Mouse (Mus musculus): Measurements from ENCODE around the gene Ap2s1. TPM values are rescaled to one million over a fixed set of nuclear protein-coding genes. Genes with fewer than 3 reads are reported as not detected.

Ap2s1 gene
- polyA plus RNA-seq (2015; fragmentation: Nextera tagmentation; extraction: Ambion mirVana) = 133 and 164 TPM in 2 replicates

DNA sequence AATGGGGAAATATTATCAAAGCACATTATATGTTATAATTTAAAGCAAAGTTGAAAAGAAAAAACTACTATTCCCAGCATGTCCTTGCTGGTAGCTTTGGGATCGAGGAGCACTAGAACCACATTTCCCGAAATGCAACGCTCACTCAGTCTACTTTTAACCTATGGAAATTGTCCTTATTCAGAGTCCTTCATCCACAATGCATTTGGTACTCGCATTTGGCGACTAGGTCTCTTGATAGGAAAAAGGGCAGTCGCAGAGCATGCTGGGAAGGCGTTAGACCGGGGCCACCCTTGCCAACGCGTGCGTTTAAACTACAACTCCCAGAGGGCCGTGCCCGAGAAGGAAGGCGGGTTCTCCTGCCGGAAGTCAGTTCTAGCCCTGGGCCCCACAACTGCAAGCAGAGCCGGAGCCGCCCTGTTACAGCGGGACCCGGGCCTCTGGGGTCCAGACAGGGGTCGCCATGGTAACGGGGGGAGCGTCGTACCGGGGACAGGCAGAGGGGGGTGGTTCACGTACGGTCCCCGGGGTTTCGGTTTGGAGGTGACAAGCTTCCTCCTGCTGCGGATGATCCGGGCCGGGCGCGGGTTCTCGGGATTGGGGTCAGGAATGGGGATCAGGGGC is at the start of gene Ap2s1:
TSS of gene Ap2s1 (plus strand) at position 338 of the 624 bp plus-strand sequence.

DNA sequence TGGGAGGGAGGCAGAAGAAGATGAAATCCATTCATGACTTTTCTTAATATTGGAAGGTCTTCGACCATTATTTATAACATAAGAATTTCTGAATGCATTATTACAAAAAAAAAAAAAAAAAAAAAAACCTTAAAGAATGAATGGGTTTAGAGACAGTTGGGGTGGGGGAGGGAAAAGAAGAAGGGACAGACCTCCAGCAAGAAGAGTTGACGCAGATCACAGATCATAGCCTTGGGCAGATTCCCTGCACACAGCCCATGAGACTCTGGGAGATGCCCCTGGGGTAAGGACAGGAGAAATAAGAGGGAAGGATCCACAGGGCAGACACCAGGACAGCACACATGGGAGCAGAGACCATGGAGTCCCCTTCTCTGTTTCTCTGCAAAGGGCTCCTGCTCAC is 16.6 kb upstream of the Ap2s1 start, which contains the start of gene Ceacam9:
TSS of gene Ceacam9 (plus strand) at position 301 of the 400 bp plus-strand sequence.

DNA sequence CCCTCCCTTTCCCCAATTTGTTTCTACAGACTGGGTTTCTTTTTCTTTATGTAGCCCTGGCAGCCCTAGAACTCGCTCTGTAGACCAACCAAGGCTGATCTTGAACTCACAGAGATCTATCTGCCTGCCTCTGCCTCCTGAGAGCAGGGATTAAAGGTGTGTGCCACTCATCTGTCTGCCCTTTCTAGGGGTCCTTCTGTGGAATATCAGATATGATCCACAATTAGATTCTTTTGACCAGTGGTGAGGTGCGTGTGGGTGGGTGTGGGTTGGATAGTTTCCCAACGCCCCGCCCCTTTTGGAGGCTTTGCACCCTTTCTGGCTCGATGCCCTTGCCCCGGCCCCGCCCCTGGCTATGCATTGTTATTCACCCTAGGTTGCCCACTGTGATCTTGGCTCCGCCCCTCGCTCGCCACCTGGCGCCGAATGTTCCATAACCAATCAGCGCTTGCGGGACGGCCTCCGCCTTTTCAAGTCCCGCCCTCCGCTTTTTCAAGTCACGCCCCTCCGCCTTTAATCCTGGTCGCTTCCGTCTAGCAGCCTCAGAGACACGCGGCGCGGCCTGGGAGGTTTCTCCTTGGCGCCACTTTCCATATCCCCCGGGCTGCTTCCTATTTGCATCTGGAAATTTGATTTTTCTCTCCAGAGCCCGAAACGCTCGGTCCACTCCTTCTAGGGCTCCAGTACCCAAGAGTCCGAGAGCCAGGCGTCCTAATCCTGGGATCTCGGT is 42.8 kb downstream of the Ap2s1 start, which contains the start of gene Slc1a5:
TSS of gene Slc1a5 (plus strand) at position 516 of the 730 bp plus-strand sequence.

Other genes starting within 250 kb of the Ap2s1 start
- gene Arhgap35, start 123.4 kb upstream of the Ap2s1 start, polyA plus RNA-seq (2015; fragmentation: Nextera tagmentation; extraction: Ambion mirVana) = 5.1 and 5.7 TPM in 2 replicates
- gene Ceacam15, start 62.7 kb upstream of the Ap2s1 start, polyA plus RNA-seq (2015; fragmentation: Nextera tagmentation; extraction: Ambion mirVana) = 0.15 TPM in 1 of 2 replicates, not detected in the other
- gene Ceacam9, start 16.5 kb upstream of the Ap2s1 start, polyA plus RNA-seq (2015; fragmentation: Nextera tagmentation; extraction: Ambion mirVana) = not detected in 2 replicates
- gene Slc1a5, start 42.9 kb downstream of the Ap2s1 start, polyA plus RNA-seq (2015; fragmentation: Nextera tagmentation; extraction: Ambion mirVana) = 28.7 and 76.6 TPM in 2 replicates
- gene Strn4, start 77.5 kb downstream of the Ap2s1 start, polyA plus RNA-seq (2015; fragmentation: Nextera tagmentation; extraction: Ambion mirVana) = 38.7 and 38.9 TPM in 2 replicates
- 16.7 and 18.5 TPM in 2 replicates for gene Fkrp, start 78.3 kb downstream of the Ap2s1 start, polyA plus RNA-seq (2015; fragmentation: Nextera tagmentation; extraction: Ambion mirVana)
- gene Prkd2, start 104.5 kb downstream of the Ap2s1 start, polyA plus RNA-seq (2015; fragmentation: Nextera tagmentation; extraction: Ambion mirVana) = 7.3 and 8.5 TPM in 2 replicates
- gene Dact3, start 136.9 kb downstream of the Ap2s1 start, polyA plus RNA-seq (2015; fragmentation: Nextera tagmentation; extraction: Ambion mirVana) = 2.1 and 3.8 TPM in 2 replicates
- gene Gng8, start 153.4 kb downstream of the Ap2s1 start, polyA plus RNA-seq (2015; fragmentation: Nextera tagmentation; extraction: Ambion mirVana) = 2.1 and 2.2 TPM in 2 replicates
- 1.7 and 1.9 TPM in 2 replicates for gene Ptgir, start 168.1 kb downstream of the Ap2s1 start, polyA plus RNA-seq (2015; fragmentation: Nextera tagmentation; extraction: Ambion mirVana)
- 46.4 and 58.8 TPM in 2 replicates for gene Calm3, start 185.7 kb downstream of the Ap2s1 start, polyA plus RNA-seq (2015; fragmentation: Nextera tagmentation; extraction: Ambion mirVana)
- 27.5 and 27.9 TPM in 2 replicates for gene Pnmal2, start 206.3 kb downstream of the Ap2s1 start, polyA plus RNA-seq (2015; fragmentation: Nextera tagmentation; extraction: Ambion mirVana)
- gene Pnmal1, start 221.3 kb downstream of the Ap2s1 start, polyA plus RNA-seq (2015; fragmentation: Nextera tagmentation; extraction: Ambion mirVana) = 0.33 and 0.38 TPM in 2 replicates
- gene Gm42372, start 244.7 kb downstream of the Ap2s1 start, polyA plus RNA-seq (2015; fragmentation: Nextera tagmentation; extraction: Ambion mirVana) = 0.03 TPM in 1 of 2 replicates, not detected in the other